9 mouse cellular contexts compared by ENCODE assay signal in the genomic region with DNA sequence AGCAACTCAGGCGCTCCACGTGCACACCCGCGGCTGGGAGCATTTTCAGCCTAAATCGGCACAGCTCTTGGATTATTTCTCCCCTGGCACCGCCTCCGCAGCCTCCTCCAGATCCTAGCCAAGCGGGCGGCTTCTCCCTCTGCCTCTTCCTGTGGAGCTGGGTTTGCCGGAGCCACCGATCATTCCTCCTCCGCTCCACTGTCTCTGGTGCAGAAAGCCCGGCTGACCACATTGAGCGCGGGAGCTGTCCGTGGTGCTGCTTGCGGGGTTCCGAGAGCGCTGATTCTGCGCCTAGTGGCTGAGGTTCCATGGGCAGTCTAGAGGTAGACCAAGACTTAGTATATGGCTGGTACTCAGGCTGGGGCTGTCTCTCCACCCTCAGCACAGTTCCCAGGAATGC. TPM values are rescaled to one million over a fixed set of nuclear protein-coding genes. Genes with fewer than 3 reads are reported as not detected.
DNase-seq lines count a peak whose midpoint lies in the region; TF ChIP-seq lines count a peak whose summit lies in the region.
"Had no signal": no experiment of that assay in that cellular context is flagged by ENCODE, and none has a peak within 500 bp of the region (broad histone marks: within the 10 kb centered on the region; RNA-seq: fewer than 3 reads in every experiment).

No protein-coding gene starts in this region.

- H3K4me3 ChIP-seq in ES-E14 (ENCODE audit: insufficient read depth in 1 of 2, low read depth in 1 of 2, low read length in 2 of 2, poor library complexity in 1 of 2, severe bottlenecking in 1 of 2) = no peak overlapping the region
- peak overlapping the region; percentile 28 for H3K4me3 ChIP-seq in hindbrain, embryonic 10.5 days
- H3K4me3 ChIP-seq: heart, embryonic 13.5 days had no signal

- 2% methylated on average over 20 of the region's 20 CpGs for WGBS in hindbrain, embryonic 10.5 days

- H3K9me3 ChIP-seq in ES-E14 (ENCODE audit: control insufficient read depth, insufficient read depth, low read depth, low read length) = no peaks in the 10 kb centered on the region
- H3K9me3 ChIP-seq in hindbrain, embryonic 10.5 days = no peaks in the 10 kb centered on the region
- H3K9me3 ChIP-seq: heart, embryonic 13.5 days had no signal

- no peak overlapping the region for H3K9ac ChIP-seq in ES-E14 (ENCODE audit: insufficient read depth, low read depth, low read length, poor library complexity, severe bottlenecking)
- H3K9ac ChIP-seq: heart, embryonic 13.5 days had no signal

- H3K27ac ChIP-seq in ES-E14 (ENCODE audit: insufficient read depth, low read depth, low read length, poor library complexity, severe bottlenecking) = no peak overlapping the region
- H3K27ac ChIP-seq in hindbrain, embryonic 10.5 days = no peak overlapping the region
- H3K27ac ChIP-seq: heart, embryonic 13.5 days had no signal

- no peaks in the 10 kb centered on the region for H3K36me3 ChIP-seq in ES-E14 (ENCODE audit: control insufficient read depth, insufficient read depth, low read length, poor library complexity, severe bottlenecking)
- peaks cover 22% of the 10 kb centered on the region for H3K36me3 ChIP-seq in hindbrain, embryonic 10.5 days
- H3K36me3 ChIP-seq: heart, embryonic 13.5 days had no signal

- peaks cover 80% of the 10 kb centered on the region for H3K27me3 ChIP-seq in hindbrain, embryonic 10.5 days (ENCODE audit: insufficient read depth, poor library complexity, severe bottlenecking)

- DNase-seq in ES-E14 (ENCODE audit: low read depth, low spot score) = peak; percentile 87
- peak; percentile 78 to 84 for DNase-seq in adrenal gland, postnatal 4 days (ENCODE audit: low spot score in 2 of 2)
- DNase-seq in fibroblast of lung, adult 2 months (ENCODE audit: low read depth) = peak; percentile 30
- peak; percentile 88 for DNase-seq in hindbrain, embryonic 10.5 days (ENCODE audit: low spot score)
- peak; percentile 89 for DNase-seq in layer of hippocampus, adult 9-11 months
- peak; percentile 68 for DNase-seq in lung, postnatal 25 days (ENCODE audit: low spot score)
- peak; percentile 87 for DNase-seq in retina, postnatal 1 day
- peak; percentile 81 to 93 for DNase-seq in urinary bladder, postnatal 4 days (ENCODE audit: low spot score in 2 of 2)

- in situ Hi-C loops in ES-E14 (cut with MboI; ENCODE audit: low sequenced_read_pairs in 2 of 2, unreplicated experiment in 2 of 2) = no loop called here

- H3K4me1 ChIP-seq in ES-E14 (ENCODE audit: control insufficient read depth in 2 of 2, insufficient read depth in 2 of 2, low read length in 2 of 2, poor library complexity in 1 of 2) = peaks cover 2 to 7% of the 10 kb centered on the region in 2 experiments; a peak in 2 of 4 replicates
- peaks cover 43% of the 10 kb centered on the region for H3K4me1 ChIP-seq in hindbrain, embryonic 10.5 days (replicated peaks)

TF ChIP-seq in ES-E14, 5 proteins besides CTCF, POLR2A, EP300 and RAD21:
- TF ChIP-seq ZNF384 (IDR thresholded peaks at IDR 0.05; ENCODE audit: low read depth, low read length) (no peak), HCFC1 (IDR thresholded peaks at IDR 0.05; ENCODE audit: borderline replicate concordance, insufficient read depth, low read length) (peak; percentile 57; the same call in 1 of the 2 replicates)

RNA-seq across cellular contexts. Expression of gene Fbxl16, which starts 4.6 kb away (rescaled TPM):
- 1.7 TPM in 2 replicates for total RNA-seq in ES-E14 (2012; rRNA removed)
- 10 to 100 TPM; 24.8 to 26.9 TPM for total RNA-seq in adrenal gland, postnatal 4 days (2021)
- 11.0 and 16.7 TPM in 2 replicates for polyA plus RNA-seq in hindbrain, embryonic 10.5 days (2016; fragmentation: Nextera tagmentation; extraction: Ambion mirVana)

RNA-seq across cellular contexts. Expression of gene Wdr24, which starts 10.0 kb away (rescaled TPM):
- total RNA-seq in ES-E14 (2012; rRNA removed) = 28.6 and 43.4 TPM in 2 replicates
- total RNA-seq in adrenal gland, postnatal 4 days (2021) = 10 to 100 TPM; 27.8 to 31.0 TPM
- polyA plus RNA-seq in hindbrain, embryonic 10.5 days (2016; fragmentation: Nextera tagmentation; extraction: Ambion mirVana) = 30.1 and 30.7 TPM in 2 replicates

RNA-seq across cellular contexts. Expression of gene Jmjd8, which starts 15.2 kb away (rescaled TPM):
- total RNA-seq in ES-E14 (2012; rRNA removed) = 25.1 and 46.4 TPM in 2 replicates
- 10 to 100 TPM; 72.9 to 81.8 TPM for total RNA-seq in adrenal gland, postnatal 4 days (2021)
- 51.5 and 64.3 TPM in 2 replicates for polyA plus RNA-seq in hindbrain, embryonic 10.5 days (2016; fragmentation: Nextera tagmentation; extraction: Ambion mirVana)

RNA-seq across cellular contexts. Expression of gene Metrn, which starts 16.5 kb away (rescaled TPM):
- 46.1 and 62.7 TPM in 2 replicates for total RNA-seq in ES-E14 (2012; rRNA removed)
- total RNA-seq in adrenal gland, postnatal 4 days (2021) = 10 to 100 TPM; 71.1 to 74.5 TPM
- 174 and 193 TPM in 2 replicates for polyA plus RNA-seq in hindbrain, embryonic 10.5 days (2016; fragmentation: Nextera tagmentation; extraction: Ambion mirVana)

RNA-seq across cellular contexts. Expression of gene AC134908.4, which starts 18.0 kb away (rescaled TPM):
- not detected in 2 replicates for total RNA-seq in ES-E14 (2012; rRNA removed)
- not detected for total RNA-seq in adrenal gland, postnatal 4 days (2021)
- 3.4 and 4.5 TPM in 2 replicates for polyA plus RNA-seq in hindbrain, embryonic 10.5 days (2016; fragmentation: Nextera tagmentation; extraction: Ambion mirVana)
- polyA plus RNA-seq: heart, embryonic 13.5 days had no signal

Comparison
In these comparisons a context has a peak if more than half of its experiments do, and no peak if none do; other contexts are left out.
1. DNase-seq: peak in every context shown above with its lines; median percentile 89 in layer of hippocampus, adult 9-11 months; 88 in hindbrain, embryonic 10.5 days; 87 in ES-E14; 87 in retina, postnatal 1 day; 87 in urinary bladder, postnatal 4 days; 81 in adrenal gland, postnatal 4 days; 68 in lung, postnatal 25 days; 30 in fibroblast of lung, adult 2 months.